Comparison of ENCODE assay signal across 15 mouse cellular contexts in genomic region chr2:151609974-151610373, GRCm38 (mm10). TPM values are rescaled to one million over a fixed set of nuclear protein-coding genes. Genes with fewer than 3 reads are reported as not detected.
DNase-seq lines count a peak whose midpoint lies in the region; ATAC-seq and TF ChIP-seq lines count a peak whose summit lies in the region.
"Had no signal": no experiment of that assay in that cellular context is flagged by ENCODE, and none has a peak within 500 bp of the region (broad histone marks: within the 10 kb centered on the region; RNA-seq: fewer than 3 reads in every experiment).

No protein-coding gene starts in this region.

- no peak for TF ChIP-seq CTCF in left cerebral cortex, adult 2 months (IDR thresholded peaks at IDR 0.05)
- no peak for TF ChIP-seq CTCF in midbrain, postnatal 0 days (IDR thresholded peaks at IDR 0.05)

- peak overlapping the region; percentile 61 for H3K27ac ChIP-seq in left cerebral cortex, adult 2 months
- no peak overlapping the region for H3K27ac ChIP-seq in midbrain, postnatal 0 days (ENCODE audit: low read depth, low read length)
- H3K27ac ChIP-seq: embryonic facial prominence, embryonic 12.5 days; heart, embryonic 10.5 days; lung, embryonic 15.5 days had no signal

- H3K4me2 ChIP-seq in midbrain, postnatal 0 days (ENCODE audit: low read depth, low read length, poor library complexity, severe bottlenecking), result no peak overlapping the region
- H3K4me2 ChIP-seq: embryonic facial prominence, embryonic 12.5 days; lung, embryonic 15.5 days had no signal

- H3K4me1 ChIP-seq in midbrain, postnatal 0 days (ENCODE audit: insufficient read depth, low read length), result 0 out of 2 replicates have a peak, but pooled peaks cover 5% of the 10 kb centered on the region

- H3K36me3 ChIP-seq in midbrain, postnatal 0 days (ENCODE audit: insufficient read depth, low read length), result no peaks in the 10 kb centered on the region
- H3K36me3 ChIP-seq: embryonic facial prominence, embryonic 12.5 days; heart, embryonic 10.5 days; lung, embryonic 15.5 days had no signal

- intact Hi-C loops in left cerebral cortex, adult 2 months (cut with DNase I), result no loop called here

- peak; percentile 55 to 61 for DNase-seq in cerebellum, postnatal 10 days
- no peak for DNase-seq in left cerebral cortex, adult 2 months (ENCODE audit: extremely low spot score in 1 of 2, low spot score in 2 of 2)
- no peak for DNase-seq in left cerebral cortex, adult 9 months (ENCODE audit: low spot score in 2 of 2)
- peak; percentile 58 for DNase-seq in adrenal gland, postnatal 10 days
- peak; percentile 54 for DNase-seq in midbrain, postnatal 0 days (ENCODE audit: low spot score)
- DNase-seq in ovary, adult 18-20 months (ENCODE audit: low spot score), result no peak
- DNase-seq: B cell, adult 2 months; thymus, postnatal 36 days had no signal

- no peaks in the 10 kb centered on the region for H3K9me3 ChIP-seq in midbrain, postnatal 0 days (ENCODE audit: low read length)
- H3K9me3 ChIP-seq: embryonic facial prominence, embryonic 12.5 days; heart, embryonic 10.5 days; lung, embryonic 15.5 days had no signal

- ATAC-seq in cerebellum, adult (ENCODE audit: insufficient number of reproducible peaks, low FRiP score, low TSS enrichment), result no peak
- peak; percentile 22; the same call in 1 of the 2 replicates for ATAC-seq in midbrain, postnatal 0 days (ENCODE audit: low FRiP score)
- ATAC-seq in megakaryocyte progenitor cell, adult 5-6 weeks (replicated peaks; ENCODE audit: poor library complexity), result no peak
- ATAC-seq: inflammation-experienced regulatory T-cells, adult 6 months had no signal

- no peak overlapping the region for H3K9ac ChIP-seq in midbrain, postnatal 0 days (replicated peaks; ENCODE audit: low read length, poor library complexity, severe bottlenecking)
- H3K9ac ChIP-seq: embryonic facial prominence, embryonic 12.5 days; lung, embryonic 15.5 days had no signal

- H3K4me3 ChIP-seq in left cerebral cortex, adult 2 months, result no peak overlapping the region
- H3K4me3 ChIP-seq in midbrain, postnatal 0 days (ENCODE audit: low read depth, low read length), result no peak overlapping the region
- H3K4me3 ChIP-seq: embryonic facial prominence, embryonic 12.5 days; heart, embryonic 10.5 days; lung, embryonic 15.5 days had no signal

- H3K27me3 ChIP-seq in midbrain, postnatal 0 days (ENCODE audit: insufficient read depth, low read length), result no peaks in the 10 kb centered on the region
- H3K27me3 ChIP-seq: embryonic facial prominence, embryonic 12.5 days; lung, embryonic 15.5 days had no signal

- WGBS in midbrain, postnatal 0 days, result 27% methylated on average over 3 of the region's 3 CpGs

RNA-seq across cellular contexts. Expression of gene Snph, which starts 22.4 kb away (rescaled TPM):
- total RNA-seq in left cerebral cortex, adult 2 months (2021), result 100 to 1,000 TPM; 328 to 329 TPM
- 1 to 10 TPM; 6.2 to 9.1 TPM for total RNA-seq in adrenal gland, postnatal 10 days (2021)
- 64.2 and 66.1 TPM in 2 replicates for total RNA-seq in midbrain, postnatal 0 days (2014; rRNA removed)
- 21.9 and 23.4 TPM in 2 replicates for polyA plus RNA-seq in midbrain, postnatal 0 days (2015; fragmentation: Nextera tagmentation; extraction: Ambion mirVana)
- not detected in 2 replicates for total RNA-seq in megakaryocyte progenitor cell, adult 5-6 weeks (2015)
- not detected in 2 replicates for total RNA-seq in megakaryocyte progenitor cell, adult 5-6 weeks (2017)
- polyA plus RNA-seq: inflammation-experienced regulatory T-cells, adult 6 months had no signal

RNA-seq across cellular contexts. Expression of gene Sdcbp2, which starts 37.6 kb away (rescaled TPM):
- total RNA-seq in left cerebral cortex, adult 2 months (2021), result 1 to 10 TPM; 1.6 to 3.0 TPM
- total RNA-seq in adrenal gland, postnatal 10 days (2021), result 1 to 10 TPM; 2.2 to 2.3 TPM
- 0.61 TPM in 1 of 2 replicates, not detected in the other for total RNA-seq in midbrain, postnatal 0 days (2014; rRNA removed)
- polyA plus RNA-seq in midbrain, postnatal 0 days (2015; fragmentation: Nextera tagmentation; extraction: Ambion mirVana), result 0.93 and 1.4 TPM in 2 replicates
- total RNA-seq in megakaryocyte progenitor cell, adult 5-6 weeks (2015), result 0.10 and 0.22 TPM in 2 replicates
- not detected in 2 replicates for total RNA-seq in megakaryocyte progenitor cell, adult 5-6 weeks (2017)

RNA-seq across cellular contexts. Expression of gene Rad21l, which starts 58.4 kb away (rescaled TPM):
- total RNA-seq in left cerebral cortex, adult 2 months (2021), result 1 to 10 TPM in 1 of 2 experiments, under 1 TPM in 1; 0.75 to 1.2 TPM
- not detected for total RNA-seq in adrenal gland, postnatal 10 days (2021)
- 0.44 and 0.90 TPM in 2 replicates for total RNA-seq in midbrain, postnatal 0 days (2014; rRNA removed)
- polyA plus RNA-seq in midbrain, postnatal 0 days (2015; fragmentation: Nextera tagmentation; extraction: Ambion mirVana), result 0.15 and 0.20 TPM in 2 replicates
- not detected in 2 replicates for total RNA-seq in megakaryocyte progenitor cell, adult 5-6 weeks (2015)
- not detected in 2 replicates for total RNA-seq in megakaryocyte progenitor cell, adult 5-6 weeks (2017)
- polyA plus RNA-seq: embryonic facial prominence, embryonic 12.5 days; heart, embryonic 10.5 days; inflammation-experienced regulatory T-cells, adult 6 months; spleen, adult 2 months had no signal

Comparison
In these comparisons a context has a peak if more than half of its experiments do, and no peak if none do; other contexts are left out.
1. DNase-seq: peak in cerebellum, postnatal 10 days (2 of 2), adrenal gland, postnatal 10 days (single experiment) and midbrain, postnatal 0 days (single experiment); none in left cerebral cortex, adult 2 months (0 of 2), left cerebral cortex, adult 9 months (0 of 2) and ovary, adult 18-20 months (single experiment).
2. RNA of gene Snph, which starts 22.4 kb away (total RNA-seq): 328 to 329 TPM in left cerebral cortex, adult 2 months, 64.2 to 66.1 TPM in midbrain, postnatal 0 days and 6.2 to 9.1 TPM in adrenal gland, postnatal 10 days; not detected in megakaryocyte progenitor cell, adult 5-6 weeks; every median in the first group is over 4 times any median in the second.